Comparison of ENCODE assay signal across 8 mouse cellular contexts in genomic region chr7:137805361-137805760, GRCm38 (mm10).
A peak's percentile ranks its signal among the peaks of the same experiment; 100 is the strongest.
DNase-seq lines count a peak whose midpoint lies in the region; ATAC-seq lines count a peak whose summit lies in the region.
"Had no signal": no experiment of that assay in that cellular context is flagged by ENCODE, and none has a peak within 500 bp of the region (broad histone marks: within the 10 kb centered on the region; RNA-seq: fewer than 3 reads in every experiment).

No protein-coding gene starts in this region.

- 42% methylated on average over 6 of the region's 6 CpGs for WGBS in embryonic facial prominence, embryonic 11.5 days
- WGBS in hindbrain, embryonic 14.5 days = 22% methylated on average over 6 of the region's 6 CpGs

- H3K9me3 ChIP-seq in embryonic facial prominence, embryonic 11.5 days (replicated peaks; ENCODE audit: control insufficient read depth, low read length) = no peaks in the 10 kb centered on the region
- no peaks in the 10 kb centered on the region for H3K9me3 ChIP-seq in hindbrain, embryonic 14.5 days (ENCODE audit: control insufficient read depth, low read length)
- H3K9me3 ChIP-seq: heart, embryonic 13.5 days had no signal

- no peaks in the 10 kb centered on the region for H3K27me3 ChIP-seq in embryonic facial prominence, embryonic 11.5 days (ENCODE audit: control insufficient read depth, insufficient read depth, low read length)
- H3K27me3 ChIP-seq in hindbrain, embryonic 14.5 days (ENCODE audit: control insufficient read depth, insufficient read depth, low read length) = no peaks in the 10 kb centered on the region
- H3K27me3 ChIP-seq: heart, embryonic 13.5 days had no signal

- no peak overlapping the region for H3K9ac ChIP-seq in embryonic facial prominence, embryonic 11.5 days (replicated peaks; ENCODE audit: low read length)
- H3K9ac ChIP-seq in hindbrain, embryonic 14.5 days = no peak overlapping the region
- H3K9ac ChIP-seq: heart, embryonic 13.5 days had no signal

- no peak overlapping the region for H3K4me2 ChIP-seq in embryonic facial prominence, embryonic 11.5 days (ENCODE audit: low read depth, low read length)
- H3K4me2 ChIP-seq in hindbrain, embryonic 14.5 days (replicated peaks) = no peak overlapping the region
- H3K4me2 ChIP-seq: heart, embryonic 13.5 days had no signal

- no peak overlapping the region for H3K4me3 ChIP-seq in embryonic facial prominence, embryonic 11.5 days (ENCODE audit: low read depth, low read length)
- H3K4me3 ChIP-seq in hindbrain, embryonic 14.5 days (replicated peaks; ENCODE audit: low read length) = no peak overlapping the region
- H3K4me3 ChIP-seq: heart, embryonic 13.5 days had no signal

- no peak overlapping the region for H3K27ac ChIP-seq in embryonic facial prominence, embryonic 11.5 days (replicated peaks; ENCODE audit: low read depth, low read length)
- no peak overlapping the region for H3K27ac ChIP-seq in hindbrain, embryonic 14.5 days
- H3K27ac ChIP-seq: heart, embryonic 13.5 days had no signal

- H3K36me3 ChIP-seq in embryonic facial prominence, embryonic 11.5 days (replicated peaks; ENCODE audit: control insufficient read depth, insufficient read depth, low read depth, low read length) = no peaks in the 10 kb centered on the region
- no peaks in the 10 kb centered on the region for H3K36me3 ChIP-seq in hindbrain, embryonic 14.5 days (replicated peaks; ENCODE audit: control insufficient read depth, insufficient read depth)
- H3K36me3 ChIP-seq: heart, embryonic 13.5 days had no signal

- peak; percentile 14 to 27 for DNase-seq in left cerebral cortex, postnatal 25 days (ENCODE audit: low spot score in 2 of 2)
- no peak for DNase-seq in left cerebral cortex, postnatal 36 days (ENCODE audit: low spot score in 2 of 2)
- peak; percentile 68 for DNase-seq in embryonic facial prominence, embryonic 11.5 days (ENCODE audit: low spot score)
- DNase-seq in hindbrain, embryonic 14.5 days (ENCODE audit: low spot score) = peak; percentile 54
- DNase-seq in lung, postnatal 36 days = peak; percentile 35
- no peak for DNase-seq in frontal cortex, postnatal 14 days (ENCODE audit: low spot score in 2 of 2)

- intact Hi-C loops in left cerebral cortex, postnatal 25 days (cut with DNase I) = no loop called here
- intact Hi-C loops in left cerebral cortex, postnatal 36 days (cut with DNase I) = no loop called here

- no peak for ATAC-seq in embryonic facial prominence, embryonic 11.5 days (replicated peaks; ENCODE audit: insufficient number of reproducible peaks, low FRiP score, low TSS enrichment, low read depth)
- no peak; the same call in 1 of the 2 replicates for ATAC-seq in hindbrain, embryonic 14.5 days (ENCODE audit: low FRiP score)
- ATAC-seq in erythroid progenitor cell, adult 5-6 weeks (replicated peaks; ENCODE audit: low FRiP score, poor library complexity, severe bottlenecking) = no peak

- no peaks in the 10 kb centered on the region for H3K4me1 ChIP-seq in embryonic facial prominence, embryonic 11.5 days (ENCODE audit: control insufficient read depth, insufficient read depth, low read length)
- H3K4me1 ChIP-seq in hindbrain, embryonic 14.5 days (replicated peaks; ENCODE audit: control insufficient read depth, insufficient read depth, low read length) = 0 out of 2 replicates have a peak, but pooled peaks cover 5% of the 10 kb centered on the region

Comparison
In these comparisons a context has a peak if more than half of its experiments do, and no peak if none do; other contexts are left out.
1. DNase-seq: peak in left cerebral cortex, postnatal 25 days (2 of 2), embryonic facial prominence, embryonic 11.5 days (single experiment), hindbrain, embryonic 14.5 days (single experiment) and lung, postnatal 36 days (single experiment); none in left cerebral cortex, postnatal 36 days (0 of 2) and frontal cortex, postnatal 14 days (0 of 2).